Mouse (Mus musculus) lung, postnatal 0 days (tissue): ENCODE results near the gene Ccdc85b. TPM values are rescaled to one million over a fixed set of nuclear protein-coding genes. Genes with fewer than 3 reads are reported as not detected.
A peak's percentile ranks its signal among the peaks of the same experiment; 100 is the strongest.

ENCODE experiments used
- ATAC-seq: fragments of 200-750 bp; cut with Nextera tagmentation; 2 replicates; pipeline ENCODE4 v1.8.0; 2017; ENCODE audit warnings: moderate library complexity
- DNase-seq: peaks from one replicate; pipeline ENCODE4 v3.0.0-alpha.2; 2016; ENCODE audit warnings: low spot score
- H3K27ac ChIP-seq: fragments of 300-500 bp; sonication (generic); 2 replicates; pipeline ENCODE4 v1.5.1; 2014; ENCODE audit warnings: antibody characterized with exemption, mild to moderate bottlenecking, low read length, mixed read lengths
- H3K27me3 ChIP-seq: fragments of 300-500 bp; sonication (generic); replicated peaks from 2 replicates; pipeline ENCODE4 v1.6.1; 2014; ENCODE audit warnings: low read length, mixed read lengths; ENCODE audit not compliant: insufficient read depth
- H3K36me3 ChIP-seq: fragments of 300-500 bp; sonication (generic); 2 replicates; pipeline ENCODE4 v1.6.1; 2014; ENCODE audit warnings: low read length, mixed read lengths; ENCODE audit not compliant: insufficient read depth
- H3K4me1 ChIP-seq: fragments of 300-500 bp; sonication (generic); 2 replicates; pipeline ENCODE4 v1.6.1; 2014; ENCODE audit warnings: antibody characterized with exemption, low read depth, low read length, mixed read lengths; ENCODE audit not compliant: insufficient read depth
- H3K4me2 ChIP-seq: fragments of 300-500 bp; sonication (generic); replicated peaks from 2 replicates; pipeline ENCODE4 v1.6.1; 2014; ENCODE audit warnings: low read depth, mild to moderate bottlenecking, low read length, moderate library complexity, mixed read lengths
- H3K4me3 ChIP-seq: fragments of 300-500 bp; sonication (generic); 2 replicates; pipeline ENCODE4 v1.5.1; 2014; ENCODE audit warnings: low read depth, low read length
- H3K9ac ChIP-seq: fragments of 300-500 bp; sonication (generic); replicated peaks from 2 replicates; pipeline ENCODE4 v1.6.1; 2014; ENCODE audit warnings: low read depth, mild to moderate bottlenecking
- H3K9me3 ChIP-seq: fragments of 300-500 bp; sonication (generic); 2 replicates; pipeline ENCODE4 v1.6.1; 2016; ENCODE audit warnings: low read length, mixed read lengths
- CTCF ChIP-seq: IDR thresholded peaks from 2 replicates; pipeline ENCODE4 v1.5.1; 2016; ENCODE audit warnings: antibody characterized with exemption, mild to moderate bottlenecking
- EP300 ChIP-seq: IDR thresholded peaks from 2 replicates; pipeline ENCODE4 v1.6.1; 2016; ENCODE audit warnings: antibody characterized with exemption, mild to moderate bottlenecking, control low read depth
- WGBS: fragments of 180-500 bp; shearing (Covaris S2); extraction: QIAGEN DNeasy Blood & Tissue Kit; methylation state at CpG from one replicate; pipeline ENCODE4 v1.1.7; 2014; 5-methylcytosine and 5-hydroxymethylcytosine counted together
- polyA plus RNA-seq: library from polyadenylated mRNA; unstranded; fragments of >200 nt; fragmentation: Nextera tagmentation; extraction: Ambion mirVana; gene quantifications from 2 replicates; pipeline ENCODE4 v1.2.1, GENCODE M21; 2015

Gene Ccdc85b
- polyA plus RNA-seq, 1 experiment from 2014 or later: 14.4 TPM

GRCm38 (mm10) chr19:5466916-5467500 is 9.3 kb upstream of the Ccdc85b start:
- Histone ChIP-seq H3K9me3 (no peaks in the 10 kb centered on the region), H3K9ac (no peak overlapping the region), H3K4me2 (no peak overlapping the region), H3K36me3 (peaks cover 14% of the 10 kb centered on the region), H3K4me1 (no peaks in the 10 kb centered on the region), H3K27ac (no peak overlapping the region), H3K27me3 (no peaks in the 10 kb centered on the region), H3K4me3 (no peak overlapping the region)
- ATAC-seq: no peak
- no peak for DNase-seq
- 90% methylated on average over 6 of the region's 6 CpGs for WGBS
- TF ChIP-seq CTCF: no peak
- TF ChIP-seq EP300: no peak

GRCm38 (mm10) chr19:5465037-5465436 is 7.3 kb upstream of the Ccdc85b start:
- Histone ChIP-seq H3K9me3 (no peaks in the 10 kb centered on the region), H3K36me3 (peaks cover 14% of the 10 kb centered on the region), H3K4me3 (no peak overlapping the region), H3K4me1 (peaks cover 1% of the 10 kb centered on the region; the same call in 1 of the 2 replicates), H3K27me3 (no peaks in the 10 kb centered on the region), H3K4me2 (no peak overlapping the region), H3K27ac (no peak overlapping the region), H3K9ac (no peak overlapping the region)
- no peak for DNase-seq
- ATAC-seq: no peak
- TF ChIP-seq EP300: no peak
- no peak for TF ChIP-seq CTCF
- 94% methylated on average over 8 of the region's 8 CpGs for WGBS

GRCm38 (mm10) chr19:5463791-5464562 is 6.3 kb upstream of the Ccdc85b start:
- H3K36me3 ChIP-seq: peaks cover 14% of the 10 kb centered on the region

GRCm38 (mm10) chr19:5463212-5463611 is 5.5 kb upstream of the Ccdc85b start:
- Histone ChIP-seq H3K4me1 (peaks cover 3% of the 10 kb centered on the region; the same call in 1 of the 2 replicates), H3K27ac (no peak overlapping the region), H3K27me3 (no peaks in the 10 kb centered on the region), H3K4me2 (no peak overlapping the region), H3K9ac (no peak overlapping the region), H3K9me3 (no peaks in the 10 kb centered on the region), H3K4me3 (no peak overlapping the region), H3K36me3 (peaks cover 14% of the 10 kb centered on the region)
- DNase-seq (no peak), ATAC-seq (no peak)
- 87% methylated on average over 9 of the region's 9 CpGs for WGBS
- TF ChIP-seq EP300 (no peak), CTCF (no peak)

More at GRCm38 (mm10) chr19:5463791-5464562, 6.3 kb upstream of the Ccdc85b start:
- Histone ChIP-seq H3K9me3 (no peaks in the 10 kb centered on the region), H3K27me3 (no peaks in the 10 kb centered on the region), H3K4me2 (peak overlapping the region; percentile 25; the same call in 1 of the 2 replicates), H3K9ac (no peak overlapping the region), H3K27ac (peak overlapping the region; percentile 61; the same call in 1 of the 2 replicates), H3K4me1 (peaks cover 3% of the 10 kb centered on the region; the same call in 1 of the 2 replicates), H3K4me3 (no peak overlapping the region)
- WGBS: 29% methylated on average over 15 of the region's 15 CpGs
- DNase-seq: peak; percentile 72
- ATAC-seq: peak; percentile 60
- TF ChIP-seq EP300 (no peak), CTCF (peak; percentile 95)

- 78% methylated on average over 6 of the region's 6 CpGs for WGBS
- no peaks in the 10 kb centered on the region for H3K27me3 ChIP-seq
- H3K9ac ChIP-seq: peak overlapping the region; percentile 69; the same call in 1 of the 2 replicates
- DNase-seq: no peak
- H3K4me3 ChIP-seq: no peak overlapping the region; the same call in 1 of the 2 replicates
- no peak for ATAC-seq
- H3K27ac ChIP-seq: no peak overlapping the region
- H3K4me2 ChIP-seq: peak overlapping the region; percentile 71
- peaks cover 14% of the 10 kb centered on the region for H3K36me3 ChIP-seq
- TF ChIP-seq CTCF: no peak
- TF ChIP-seq EP300: no peak
- H3K4me1 ChIP-seq: peaks cover 7% of the 10 kb centered on the region
- H3K9me3 ChIP-seq: no peaks in the 10 kb centered on the region
Measured at GRCm38 (mm10) chr19:5461411-5461810, 3.7 kb upstream of the Ccdc85b start.

- H3K9me3 ChIP-seq: no peaks in the 10 kb centered on the region
- WGBS: 0% methylated on average over 32 of the region's 32 CpGs
- DNase-seq: peak; percentile 93
- peak within 1 kb of the TSS; percentile 78 for H3K4me3 ChIP-seq
- H3K36me3 ChIP-seq: peaks cover 8% of the 10 kb centered on the region; the same call in 1 of the 2 replicates
- H3K27me3 ChIP-seq: no peaks in the 10 kb centered on the region
- peak within 1 kb of the TSS; percentile 73 for H3K27ac ChIP-seq
- peak; percentile 51 for ATAC-seq
- H3K9ac ChIP-seq: peak within 1 kb of the TSS; percentile 69
- peak within 1 kb of the TSS; percentile 71 for H3K4me2 ChIP-seq
- TF ChIP-seq EP300 (0 out of 2 replicates have a peak, but pooled peaks have one; percentile 60), CTCF (no peak)
- H3K4me1 ChIP-seq: peaks cover 13% of the 10 kb centered on the region
Measured at GRCm38 (mm10) chr19:5460465-5460911, 2.8 kb upstream of the Ccdc85b start, which contains the start of gene Fibp. Gene Fibp, plus strand, starts transcription at chr19:5460615.
